Mouse (Mus musculus): ENCODE measurements around the gene Rxfp4.
A peak's percentile ranks its signal among the peaks of the same experiment; 100 is the strongest.

DNA sequence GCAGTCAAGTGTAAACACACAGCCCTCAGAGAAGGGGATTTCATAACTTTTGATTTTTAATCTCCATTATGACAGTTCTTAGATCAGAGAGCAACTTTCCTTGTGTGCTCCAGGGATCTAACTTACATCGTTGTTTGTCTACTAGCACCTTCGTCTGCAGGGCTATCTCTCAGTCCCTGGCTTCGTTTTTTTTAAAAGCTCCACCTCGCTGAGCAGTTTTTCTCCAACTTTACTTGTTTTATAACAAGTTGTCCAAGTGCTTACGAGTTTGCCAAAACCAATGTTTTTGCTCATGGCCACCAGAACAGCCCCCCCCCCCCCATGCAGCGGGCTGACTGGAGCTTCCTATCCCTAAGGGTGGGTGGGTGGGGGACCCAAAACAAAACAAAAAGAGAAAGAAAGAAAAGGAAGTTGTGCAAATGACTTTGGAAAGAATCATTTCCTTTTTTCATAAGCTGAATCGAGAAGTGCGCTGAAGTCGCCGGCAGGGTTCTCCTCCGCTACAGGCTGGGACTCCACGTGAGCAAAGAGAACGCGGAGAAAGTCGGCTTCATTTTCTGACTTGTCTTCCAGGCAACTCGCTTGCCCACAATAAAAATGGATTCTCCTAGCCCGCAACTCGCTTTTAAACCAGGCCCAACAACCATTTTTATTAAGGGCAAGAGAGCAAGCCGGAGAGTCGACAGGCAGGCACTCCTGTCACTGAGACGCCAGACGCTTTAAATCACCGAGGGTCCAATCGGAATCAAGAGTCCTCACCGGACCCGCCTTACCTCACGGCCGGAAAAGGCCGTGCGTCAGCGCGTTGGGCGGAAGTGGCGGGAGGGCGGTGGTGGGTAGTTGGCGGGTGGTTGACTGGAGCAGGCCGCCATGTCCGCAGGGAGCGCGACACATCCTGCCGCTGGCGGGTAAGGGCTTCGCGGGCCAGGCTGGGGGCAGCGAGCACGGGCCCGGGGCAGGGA, 32.3 kb upstream of the Rxfp4 start, which contains the start of gene Khdc4:
- peak; percentile 87 for TF ChIP-seq POLR2A (IDR thresholded peaks at IDR 0.05; ENCODE audit: low read depth, low read length)
- no peak for TF ChIP-seq CTCF (IDR thresholded peaks at IDR 0.05; ENCODE audit: borderline replicate concordance, insufficient read depth, low read length)

All from embryonic fibroblast, embryonic 13.5 days (primary cell).